Mouse (Mus musculus) thymus, postnatal 0 days (tissue): ENCODE measurements around the gene Efnb2. TPM values are rescaled to one million over a fixed set of nuclear protein-coding genes. Genes with fewer than 3 reads are reported as not detected.

ENCODE experiments used
- DNase-seq: peaks from one replicate; pipeline ENCODE4 v3.0.0-alpha.2; 2015; ENCODE audit warnings: low spot score
- polyA plus RNA-seq: library from polyadenylated mRNA; unstranded; fragments of >200 nt; fragmentation: Nextera tagmentation; extraction: Ambion mirVana; gene quantifications from 2 replicates; pipeline ENCODE4 v1.2.1, GENCODE M21; 2015

Efnb2 gene
- polyA plus RNA-seq, 1 experiment from 2014 or later: 4.5 TPM

DNA sequence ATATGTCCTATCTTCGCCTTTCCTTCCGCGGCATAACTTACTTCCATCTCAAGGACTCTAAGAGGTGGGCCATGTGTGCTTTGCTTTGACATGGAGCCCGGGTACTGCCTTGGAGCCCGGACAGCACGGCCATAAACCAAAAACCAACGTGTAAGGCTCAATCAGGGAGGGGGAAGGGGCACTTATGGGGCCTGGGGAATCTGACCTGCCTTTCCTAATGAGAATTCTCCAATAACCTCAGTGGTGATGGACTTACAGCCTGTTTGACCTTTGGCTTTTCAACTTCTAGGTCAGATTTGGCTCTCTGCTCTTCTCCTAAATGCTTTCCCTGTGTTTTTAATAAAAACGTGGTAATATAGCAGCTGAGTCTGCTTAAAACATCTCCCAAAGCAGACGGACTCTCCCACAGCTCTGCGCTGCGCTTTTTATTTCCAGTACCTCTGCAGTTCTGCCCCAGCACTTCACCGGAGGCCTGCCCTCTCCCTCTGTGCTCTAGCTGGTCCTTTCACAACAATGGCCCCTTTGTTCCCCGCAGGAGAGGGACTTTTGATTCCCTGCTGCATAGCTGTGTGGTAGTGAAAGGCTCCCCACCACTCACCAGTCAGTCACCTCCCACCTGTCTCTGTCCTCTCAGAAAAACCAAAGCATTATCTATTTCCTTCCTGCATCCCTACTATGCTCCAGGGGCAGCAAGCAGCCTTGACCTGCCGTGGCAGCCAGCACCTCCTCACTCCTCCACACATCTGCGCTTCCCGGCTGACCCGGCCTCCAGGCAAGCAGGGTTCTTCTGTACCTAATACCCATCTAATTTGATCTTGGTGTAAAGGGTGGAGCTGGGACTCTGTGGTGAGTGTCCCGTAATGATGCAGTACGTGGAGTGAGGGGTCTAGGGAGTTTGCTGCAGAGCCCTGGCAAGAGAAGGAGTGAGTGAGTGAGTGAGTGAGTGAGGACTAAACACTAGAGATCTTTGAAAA, 41.5 kb downstream of the Efnb2 start:
- DNase-seq: no peak

DNA sequence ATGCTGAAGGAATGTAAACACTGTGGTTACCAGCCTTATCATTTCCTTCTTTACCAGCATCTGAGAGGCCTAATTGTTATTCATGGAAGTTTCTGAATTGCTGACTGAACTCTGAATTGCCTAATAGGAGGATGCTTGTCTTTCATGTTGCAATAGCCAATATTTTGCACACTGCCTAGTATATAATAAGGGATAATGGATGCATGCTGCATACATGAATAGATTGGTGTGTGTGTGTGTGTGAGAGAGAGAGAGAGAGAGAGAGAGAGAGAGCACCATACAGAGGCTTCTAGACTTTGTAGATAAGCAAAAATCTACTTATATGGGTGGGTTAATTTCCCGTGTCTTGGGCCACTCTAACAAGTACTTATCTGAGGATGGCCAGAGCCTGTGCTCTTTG, 47.2 kb downstream of the Efnb2 start:
- no peak for DNase-seq

DNA sequence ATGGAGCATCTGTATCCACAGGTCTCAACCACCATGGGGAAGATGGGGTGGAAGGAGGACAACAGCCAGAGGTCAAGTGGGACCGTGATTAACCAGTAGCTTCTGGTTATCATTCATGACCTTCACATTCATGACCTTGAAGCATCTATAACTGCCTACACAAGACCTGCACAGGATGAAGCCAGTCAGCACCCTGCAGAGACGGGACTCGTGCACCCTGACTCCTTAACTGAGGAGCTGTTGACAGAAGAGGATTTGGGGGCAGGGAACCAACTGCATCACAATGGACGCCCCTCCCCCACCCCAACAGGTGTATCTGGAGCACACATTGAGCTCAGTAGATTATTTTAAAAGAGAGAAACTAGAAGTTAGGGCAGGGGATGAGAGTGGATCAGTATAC, 49.1 kb downstream of the Efnb2 start:
- no peak for DNase-seq

DNA sequence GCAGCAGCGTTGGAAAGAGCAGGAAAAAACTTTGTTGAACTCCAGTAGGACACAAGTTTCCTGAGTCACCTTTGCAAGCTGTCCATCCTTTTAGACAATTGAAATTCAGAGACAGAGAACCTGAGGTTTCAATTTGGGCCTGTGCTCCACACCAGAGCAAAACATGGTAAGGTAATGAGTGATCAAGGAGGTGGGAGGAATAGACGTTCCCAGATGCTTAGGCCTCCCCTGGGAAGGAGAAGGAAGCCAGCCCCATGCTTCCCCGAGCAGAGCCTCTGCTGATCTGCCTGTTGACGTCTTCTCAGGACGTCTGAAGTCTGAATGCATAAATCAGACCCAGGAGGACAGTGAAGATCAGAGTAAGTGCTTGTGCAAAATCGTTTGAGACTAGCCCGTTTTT, 51.3 kb downstream of the Efnb2 start:
- no peak for DNase-seq

DNA sequence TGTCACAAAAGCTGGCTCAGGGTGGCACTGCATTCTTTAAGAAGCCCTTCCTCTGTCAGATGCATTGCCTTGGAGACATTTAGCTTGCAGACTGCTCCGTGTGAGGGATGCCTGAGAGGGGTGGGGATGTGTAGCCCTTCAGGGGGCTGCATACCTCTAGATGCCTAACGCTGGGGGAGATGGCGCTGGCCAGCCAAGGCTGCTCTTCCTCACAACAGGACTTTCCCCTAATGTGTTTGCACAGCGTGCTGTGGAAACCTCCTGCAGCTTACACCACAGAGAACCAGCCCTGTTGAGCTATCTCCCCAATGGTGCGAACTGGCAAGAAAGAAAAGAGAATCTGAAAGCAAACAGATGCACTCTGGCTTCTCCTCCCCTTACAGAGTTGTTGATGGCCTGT, 51.9 kb downstream of the Efnb2 start:
- no peak for DNase-seq

DNA sequence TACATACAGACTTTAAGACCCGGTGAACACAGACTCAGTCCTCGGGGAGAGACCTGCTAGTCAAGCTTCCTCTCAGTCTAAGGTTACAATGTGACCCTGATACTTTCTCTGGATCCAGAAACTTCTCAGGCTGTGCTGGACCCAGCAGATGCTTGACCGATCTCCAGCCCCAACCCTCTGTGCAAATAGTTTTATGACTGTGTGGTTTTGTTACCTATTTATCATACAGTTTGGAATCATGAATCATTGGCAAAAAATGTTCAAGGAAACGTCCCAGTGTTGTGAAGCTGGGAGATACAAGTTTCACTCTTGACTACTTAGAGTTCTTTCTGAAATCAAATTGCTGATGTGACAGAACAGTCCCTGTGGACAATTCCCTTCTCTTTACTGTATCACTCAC, 55.4 kb downstream of the Efnb2 start:
- DNase-seq: no peak

DNA sequence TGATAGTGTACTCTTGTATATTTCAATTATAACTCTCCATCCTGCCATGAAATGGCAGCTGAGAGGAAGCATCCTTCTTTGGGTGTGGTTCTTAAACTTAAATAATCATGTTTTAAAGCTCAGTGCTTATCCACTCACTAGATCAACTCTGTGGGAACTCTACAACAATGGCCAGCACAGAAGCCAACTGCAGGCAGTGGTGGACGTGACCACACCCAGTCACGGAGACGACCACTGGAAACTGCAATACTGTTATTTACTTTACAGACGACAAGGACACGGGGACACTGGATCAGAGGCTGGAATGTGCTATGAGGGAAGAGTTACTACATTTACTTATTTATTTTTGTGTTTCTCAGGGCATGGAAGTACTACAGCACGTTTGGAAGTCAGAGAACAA, 57.2 kb downstream of the Efnb2 start:
- no peak for DNase-seq

DNA sequence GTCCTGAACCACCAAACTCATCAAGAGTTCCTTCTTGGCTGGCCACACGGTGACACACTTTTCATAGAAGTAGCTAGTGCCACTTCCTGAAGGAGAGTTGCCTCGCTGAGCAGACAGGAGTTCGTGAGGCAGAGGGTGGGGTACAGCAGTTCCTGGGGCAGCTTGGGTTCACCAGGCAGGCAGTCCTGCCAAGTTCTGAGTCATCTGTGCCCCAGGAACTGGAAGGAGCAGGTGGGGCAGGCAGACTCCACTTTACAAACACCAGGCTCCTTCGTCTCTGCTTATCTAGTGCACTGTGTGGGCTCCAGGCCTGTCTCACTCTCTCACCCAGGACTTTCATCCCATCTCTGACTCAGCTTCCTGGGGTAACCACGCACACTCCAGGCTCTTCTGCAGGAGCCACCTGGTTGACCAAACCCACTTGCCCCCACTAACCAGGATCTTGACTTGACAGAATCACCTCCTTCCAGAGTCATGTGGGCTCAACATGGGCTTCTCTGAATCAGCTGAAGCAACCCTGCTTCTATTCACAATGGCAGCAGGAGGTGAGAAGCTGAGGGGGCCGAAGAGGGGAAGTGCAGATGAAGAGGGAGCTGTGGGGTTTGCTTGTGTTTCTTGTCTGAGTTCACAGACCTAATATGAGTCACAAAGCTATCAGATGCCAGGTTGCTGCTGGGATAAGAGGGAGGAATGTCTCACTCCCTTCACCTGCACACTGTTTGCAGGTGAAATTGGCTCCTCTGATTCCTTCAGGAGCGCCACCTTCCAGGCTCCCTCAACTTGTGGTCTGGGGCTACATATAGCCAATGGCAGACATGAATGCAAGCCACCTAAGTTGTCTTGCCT, 58.2 kb downstream of the Efnb2 start:
- no peak for DNase-seq

DNA sequence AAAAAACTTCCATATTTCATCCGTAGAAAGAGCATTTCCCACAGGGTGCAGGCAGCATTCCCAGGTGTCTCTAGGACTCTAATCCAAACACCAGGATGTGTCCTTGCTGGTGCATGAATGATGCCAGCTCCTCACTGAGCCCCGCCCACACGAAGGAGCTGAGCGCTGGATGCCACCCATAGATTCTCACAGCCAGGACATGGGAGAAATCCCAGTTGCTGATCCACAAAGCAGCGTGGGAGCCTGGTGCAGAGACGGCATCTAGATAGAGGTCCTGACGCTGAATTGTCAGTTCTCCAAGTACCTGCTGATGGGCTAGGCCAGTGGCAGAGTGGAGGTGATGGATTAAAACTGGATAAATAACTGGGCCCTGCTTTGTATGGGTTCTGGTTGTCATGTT, 61.1 kb downstream of the Efnb2 start:
- no peak for DNase-seq

DNA sequence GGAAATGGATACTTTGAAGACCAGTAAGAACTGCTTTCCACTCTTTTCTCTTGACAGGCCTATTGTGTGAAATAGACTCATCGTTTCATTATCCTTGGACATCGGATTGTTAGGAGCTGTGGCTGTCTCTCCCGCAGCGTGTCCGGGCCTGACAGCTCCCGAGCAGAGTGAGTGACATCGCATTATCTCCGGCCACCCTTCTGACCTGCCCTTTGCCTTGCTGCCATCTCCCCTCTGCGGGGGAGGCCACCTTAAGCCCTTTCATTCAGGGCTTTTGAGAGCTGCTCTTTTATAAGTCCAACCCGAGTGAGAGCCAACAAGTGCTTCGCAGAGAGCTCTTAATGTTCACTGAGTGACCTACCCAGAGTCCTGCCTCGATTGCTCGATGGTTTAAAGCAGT, 63.6 kb downstream of the Efnb2 start:
- no peak for DNase-seq

DNA sequence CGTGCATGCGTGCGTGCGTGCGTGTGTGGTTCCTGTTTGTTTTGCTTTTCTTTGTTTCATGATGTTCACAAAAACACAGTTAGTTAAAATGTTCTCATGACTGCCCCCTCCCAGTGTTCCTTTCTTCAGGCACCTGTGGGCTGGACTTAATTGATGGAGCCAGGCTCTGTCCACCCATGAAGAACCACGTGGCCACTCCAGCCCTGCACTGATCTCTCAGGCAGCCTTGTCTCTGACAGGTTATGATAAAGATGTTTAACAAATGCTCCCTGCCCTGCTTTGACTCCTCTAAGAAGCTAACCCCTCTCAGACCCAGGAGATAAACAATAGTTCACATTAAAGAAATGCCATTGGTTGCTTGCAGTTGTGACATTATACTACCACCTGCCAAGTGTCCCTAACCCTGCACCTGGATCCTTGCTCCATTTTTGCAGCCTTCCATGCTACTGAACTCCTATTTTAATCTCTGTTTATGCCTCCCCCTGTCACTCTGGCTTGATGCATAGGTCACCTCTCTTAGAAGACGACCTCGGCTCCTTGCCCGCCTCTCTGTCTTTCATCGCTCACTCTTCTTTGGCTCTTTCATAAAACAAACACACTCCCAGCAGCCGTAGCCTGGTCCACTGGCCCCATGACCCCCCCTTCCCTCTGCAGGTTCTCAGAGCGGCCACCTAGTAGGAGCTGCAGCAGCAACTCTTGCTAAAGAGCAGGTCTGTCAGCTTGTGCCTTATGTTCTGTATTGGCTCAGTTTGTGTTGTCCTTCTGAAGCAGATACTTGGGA, 65.0 kb downstream of the Efnb2 start:
- no peak for DNase-seq

DNA sequence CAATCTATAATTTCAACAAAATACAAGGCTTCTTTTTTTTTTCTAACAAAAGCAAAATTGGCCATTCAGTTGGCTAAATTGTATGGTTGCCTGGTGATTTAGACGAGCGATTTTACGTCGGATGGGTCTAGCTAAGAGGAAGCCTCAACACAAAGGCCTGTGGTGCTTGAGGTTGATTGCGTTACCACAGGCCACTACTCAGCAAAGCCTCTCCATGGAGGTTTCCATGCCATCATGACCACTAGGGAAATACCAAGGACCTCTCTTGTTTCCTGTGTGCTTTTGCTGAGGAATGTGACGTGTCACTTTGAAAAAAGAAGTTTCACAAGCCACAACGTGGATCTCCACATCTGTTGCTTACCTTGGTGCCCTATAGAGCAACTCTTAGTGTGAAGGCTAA, 67.2 kb downstream of the Efnb2 start:
- no peak for DNase-seq

DNA sequence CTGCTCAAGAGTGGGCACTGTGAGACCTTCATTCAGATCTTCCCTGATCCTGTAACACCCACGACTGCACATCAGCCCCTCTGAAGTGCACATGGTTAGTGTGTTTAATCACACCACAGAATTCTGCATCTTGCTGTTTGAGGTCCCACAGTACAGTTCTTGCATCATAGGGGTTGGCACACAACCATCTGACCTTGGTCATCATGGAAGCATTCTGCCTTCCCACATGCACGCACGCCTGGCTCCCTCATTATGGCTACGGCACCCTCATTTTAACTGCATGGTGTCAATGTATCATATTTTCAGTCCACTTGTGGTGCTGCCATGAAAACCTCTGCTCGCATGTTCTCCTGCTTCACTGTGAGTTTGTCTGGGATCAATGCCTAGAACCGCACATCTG, 67.7 kb downstream of the Efnb2 start:
- DNase-seq: no peak

DNA sequence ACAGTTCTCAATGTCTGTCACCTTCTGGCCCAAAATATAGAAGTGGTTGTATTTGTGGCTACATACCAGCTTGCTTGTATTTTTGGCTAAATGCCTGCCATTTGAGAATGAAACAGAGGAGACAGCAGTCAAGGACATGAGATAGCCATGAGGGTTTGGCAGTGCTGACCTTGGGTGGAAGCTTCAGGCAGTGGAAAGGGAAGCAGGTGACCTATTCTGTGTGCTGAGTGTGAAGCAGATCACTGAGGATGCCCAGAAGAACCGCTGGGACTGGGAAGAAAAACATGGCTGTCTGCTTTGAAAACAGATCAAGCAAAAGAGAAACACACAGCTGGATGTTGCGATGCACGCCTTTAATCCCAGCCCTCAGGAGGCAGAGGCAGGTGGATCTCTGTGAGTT, 68.7 kb downstream of the Efnb2 start:
- DNase-seq: no peak

DNA sequence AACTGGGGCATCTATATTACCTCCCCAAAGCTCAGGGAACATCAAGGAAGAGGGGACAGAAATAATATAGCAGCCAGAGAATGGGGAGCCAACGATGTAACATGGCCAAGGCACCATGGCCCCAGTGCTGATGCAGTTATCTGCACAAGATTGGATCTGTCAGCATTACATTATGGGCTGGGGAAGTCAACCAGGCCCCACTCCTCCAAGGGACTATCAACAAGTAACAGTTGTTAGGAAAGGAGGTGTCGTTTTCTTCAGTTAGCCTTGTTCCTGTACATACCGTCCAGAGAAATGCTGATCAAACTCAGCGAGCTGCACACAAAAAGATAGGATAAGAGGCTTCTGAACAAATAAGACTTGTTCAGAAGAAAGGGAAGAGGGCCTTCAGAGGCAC, 77.1 kb downstream of the Efnb2 start:
- DNase-seq: no peak

DNA sequence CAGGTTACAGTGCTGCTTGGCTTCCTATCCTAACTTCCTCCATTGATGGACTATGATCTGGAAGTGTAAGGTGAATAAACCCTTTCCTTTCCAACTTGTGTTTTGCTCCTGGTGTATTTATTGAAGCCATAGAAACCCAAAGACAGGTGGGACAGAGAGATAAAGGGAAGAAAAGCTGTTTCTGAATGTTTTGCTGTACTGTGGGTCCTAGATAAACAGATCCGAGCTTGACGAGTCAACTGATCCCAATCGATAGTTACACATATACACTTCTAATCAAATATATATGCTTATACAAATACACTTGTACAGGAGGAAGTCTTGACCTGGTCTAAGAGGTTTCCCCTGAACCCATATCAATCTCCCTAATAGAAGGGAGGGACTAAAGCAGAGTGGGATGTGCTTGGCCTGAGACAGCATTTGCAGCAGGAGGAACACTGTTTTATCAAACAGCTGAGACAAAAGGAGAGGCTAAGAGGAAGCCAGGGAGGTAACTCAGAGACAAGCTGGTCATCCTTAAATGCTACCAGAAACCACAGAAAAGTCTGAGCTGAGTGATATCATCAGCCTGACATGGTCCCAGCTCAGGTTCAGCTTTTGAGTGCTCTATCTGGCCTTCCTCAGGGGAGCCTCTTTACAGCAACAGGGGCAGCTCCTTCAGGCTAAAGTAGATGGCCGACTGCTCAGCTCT, 77.6 kb downstream of the Efnb2 start:
- DNase-seq: no peak

DNA sequence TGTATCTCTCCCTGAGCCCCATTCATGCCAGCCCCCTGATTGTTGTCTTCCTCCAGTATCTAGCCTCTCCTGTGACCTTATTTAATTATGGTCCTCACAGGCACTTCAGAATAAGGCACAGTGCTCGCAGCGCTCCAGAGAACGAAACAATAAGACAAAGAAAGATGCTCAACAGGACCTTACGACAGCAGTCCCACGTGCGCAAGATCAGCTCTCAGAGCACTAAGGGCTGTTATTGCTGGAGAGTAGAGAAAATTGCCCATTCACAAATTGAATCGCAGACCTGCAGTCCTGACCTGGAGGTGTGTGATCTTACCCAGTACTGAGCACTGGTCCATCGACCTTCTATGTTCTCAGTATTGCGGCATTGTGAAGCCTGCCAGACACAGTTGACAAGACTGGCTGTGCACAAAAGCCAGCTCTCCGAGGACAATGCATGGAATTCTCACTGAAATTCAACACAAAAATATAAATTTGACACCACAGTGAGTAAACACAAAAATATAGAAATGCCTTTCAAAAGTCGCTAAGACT, 83.2 kb downstream of the Efnb2 start:
- no peak for DNase-seq

DNA sequence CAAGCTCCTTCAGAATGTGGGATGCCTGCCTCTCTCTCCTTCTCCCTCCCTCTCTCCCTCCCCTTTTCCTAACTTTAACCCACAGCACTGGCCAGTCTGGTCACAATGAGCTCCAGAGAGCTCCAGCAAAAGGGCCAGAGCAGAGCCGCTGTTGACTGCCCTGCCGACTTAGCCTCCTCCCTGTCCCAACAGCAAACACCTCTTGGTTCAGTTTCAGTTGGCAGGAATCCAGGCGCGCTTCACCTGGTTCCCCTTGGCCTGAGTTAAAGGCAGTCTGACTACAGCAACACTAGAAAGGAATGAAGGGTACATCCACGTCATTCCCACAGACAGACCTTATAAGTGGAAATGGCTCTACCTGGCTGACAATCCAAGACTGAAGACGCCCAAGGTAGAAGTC, 84.2 kb downstream of the Efnb2 start:
- no peak for DNase-seq

DNA sequence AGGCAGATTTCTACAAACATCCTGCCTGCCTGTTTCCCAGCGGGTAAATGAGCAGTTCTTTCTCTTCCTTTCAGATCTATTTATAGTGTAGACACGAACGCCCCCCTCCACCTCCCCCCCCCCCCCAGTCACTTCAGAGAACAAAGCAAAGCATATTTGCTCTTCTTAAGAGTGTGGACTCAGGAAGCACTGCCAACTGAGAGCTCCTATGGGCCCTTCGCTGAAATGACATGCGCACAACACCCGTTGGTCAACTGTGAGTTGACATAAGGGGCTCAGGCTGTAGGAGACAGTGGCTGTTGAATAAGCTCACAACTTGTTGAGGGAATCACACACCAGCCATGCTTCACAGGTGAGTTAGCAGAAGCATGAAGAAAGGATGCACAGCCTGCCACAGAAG, 84.8 kb downstream of the Efnb2 start:
- DNase-seq: no peak

DNA sequence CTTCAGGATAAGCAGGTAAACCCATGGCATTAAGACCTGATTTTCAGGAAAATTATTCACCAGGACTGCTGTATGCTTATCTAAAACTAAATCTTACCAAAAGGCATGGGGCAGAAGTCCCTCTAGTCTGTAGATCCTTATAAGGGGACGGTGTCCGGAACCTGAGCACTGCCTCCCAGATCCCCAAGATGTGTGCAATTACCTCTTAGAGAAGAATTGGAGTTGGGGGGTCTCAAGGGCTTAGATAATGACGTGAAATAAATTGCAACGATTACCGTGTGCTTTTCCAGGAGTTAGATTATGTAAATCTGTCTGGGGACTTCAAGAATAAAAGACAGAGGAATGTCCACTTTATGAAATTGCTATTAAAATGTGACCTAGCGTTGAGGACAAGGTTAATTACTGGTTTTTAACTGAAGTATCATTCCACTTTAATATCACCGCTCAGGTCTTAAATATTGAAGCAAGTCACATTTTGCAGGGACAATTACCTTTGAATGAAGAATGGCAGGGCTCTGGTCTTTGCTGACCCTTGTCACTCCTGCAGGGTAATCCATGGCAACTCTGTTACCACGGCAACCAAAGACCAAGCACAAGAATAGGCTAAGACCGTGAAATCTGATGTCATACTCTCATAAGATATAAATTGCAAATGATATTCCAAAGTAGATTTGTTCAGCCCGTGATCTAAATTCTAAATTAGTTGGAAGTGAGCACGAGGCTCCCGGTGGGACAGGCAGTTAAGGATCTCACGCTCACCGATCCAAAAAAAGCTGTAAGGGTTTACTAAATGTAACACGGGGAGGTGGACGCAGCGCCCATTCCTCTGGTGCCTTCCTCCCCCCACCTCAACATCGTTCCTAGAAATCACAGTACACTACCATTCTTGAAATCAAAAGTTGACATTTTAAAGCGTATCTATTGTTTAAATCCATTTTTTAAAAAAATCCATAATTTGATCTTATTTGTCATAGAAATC, 86.2 kb downstream of the Efnb2 start:
- DNase-seq: no peak
